Comparison of ENCODE assay signal across 21 mouse cellular contexts in the genomic region with DNA sequence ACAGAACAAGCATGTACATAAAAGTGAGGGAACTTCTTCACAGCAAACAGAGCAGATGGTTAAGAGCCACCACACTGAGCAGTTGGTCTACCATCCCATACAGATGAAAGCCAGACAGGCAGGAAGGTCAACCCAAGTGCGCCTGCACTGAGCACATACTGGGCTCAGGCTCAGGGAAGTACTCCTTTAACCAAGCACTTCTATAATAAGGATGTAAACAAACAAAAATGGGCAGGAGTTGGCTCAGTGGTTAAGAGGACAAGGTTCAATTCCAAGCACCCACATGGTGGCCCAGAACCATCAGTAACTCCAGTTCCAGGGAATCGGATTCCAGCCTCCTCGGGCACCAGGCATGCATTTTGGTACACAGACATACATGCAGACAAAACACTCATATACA. TPM values are rescaled to one million over a fixed set of nuclear protein-coding genes. Genes with fewer than 3 reads are reported as not detected.
DNase-seq lines count a peak whose midpoint lies in the region; ATAC-seq lines count a peak whose summit lies in the region.
"Had no signal": no experiment of that assay in that cellular context is flagged by ENCODE, and none has a peak within 500 bp of the region (broad histone marks: within the 10 kb centered on the region; RNA-seq: fewer than 3 reads in every experiment).

No protein-coding gene starts in this region.

- peak; percentile 22 for DNase-seq in kidney, adult 18-20 months
- DNase-seq in kidney, postnatal 10 days = no peak
- peak; percentile 7 for DNase-seq in lung, postnatal 25 days (ENCODE audit: low spot score)
- DNase-seq in lung, postnatal 36 days = no peak
- no peak for DNase-seq in left cerebral cortex, postnatal 14 days (ENCODE audit: low spot score in 2 of 2)
- DNase-seq in layer of hippocampus, postnatal 25 days (ENCODE audit: extremely low spot score in 1 of 2, low spot score in 1 of 2) = no peak
- DNase-seq: adrenal gland, adult 2 months; adrenal gland, postnatal 36 days; cerebellum, adult 18-20 months; cerebellum, postnatal 10 days; gastrocnemius, postnatal 25 days; heart, adult 18-20 months; heart, postnatal 4 days; layer of hippocampus, adult 9-11 months; right cerebral cortex, adult 18-20 months; spleen, adult 18-20 months; thymus, adult 2 months; thymus, postnatal 36 days had no signal

- 0 out of 2 replicates have a peak, but pooled peaks have one; percentile 1 for ATAC-seq in megakaryocyte progenitor cell, adult 5-6 weeks (replicated peaks; ENCODE audit: poor library complexity)
- ATAC-seq: forebrain, embryonic 15.5 days; midbrain, embryonic 15.5 days had no signal

- intact Hi-C loops in left cerebral cortex, postnatal 14 days (cut with DNase I) = loop anchor here (10.0 kb wide), 1 partner anchor 118 kb away; no protein-coding TSS in a partner anchor

RNA-seq across cellular contexts. Expression of gene Nfyb, which starts 11.0 kb away (rescaled TPM):
- 36.2 and 41.8 TPM in 2 replicates for total RNA-seq in megakaryocyte progenitor cell, adult 5-6 weeks (2015)
- 65.0 and 92.2 TPM in 2 replicates for total RNA-seq in megakaryocyte progenitor cell, adult 5-6 weeks (2017)
- 10 to 100 TPM; 61.6 to 70.6 TPM for total RNA-seq in left cerebral cortex, postnatal 14 days (2021)
- 10 to 100 TPM; 58.4 to 67.7 TPM for total RNA-seq in layer of hippocampus, postnatal 25 days (2021)

RNA-seq across cellular contexts. Expression of gene Hcfc2, which starts 57.0 kb away (rescaled TPM):
- total RNA-seq in megakaryocyte progenitor cell, adult 5-6 weeks (2015) = 18.2 and 19.6 TPM in 2 replicates
- total RNA-seq in megakaryocyte progenitor cell, adult 5-6 weeks (2017) = 29.9 and 31.5 TPM in 2 replicates
- total RNA-seq in left cerebral cortex, postnatal 14 days (2021) = 10 to 100 TPM; 33.0 to 36.3 TPM
- total RNA-seq in layer of hippocampus, postnatal 25 days (2021) = 10 to 100 TPM; 46.3 to 53.0 TPM

Comparison
In these comparisons a context has a peak if more than half of its experiments do, and no peak if none do; other contexts are left out.
1. DNase-seq: peak in kidney, adult 18-20 months (single experiment) and lung, postnatal 25 days (single experiment); none in kidney, postnatal 10 days (single experiment), lung, postnatal 36 days (single experiment), left cerebral cortex, postnatal 14 days (0 of 2) and layer of hippocampus, postnatal 25 days (0 of 2).